Mouse (Mus musculus) liver, postnatal 0 days (tissue): ENCODE results near the gene D430041D05Rik.

Experiments
- CTCF ChIP-seq: sonication (generic); IDR thresholded peaks from 2 replicates; pipeline ENCODE4 v1.5.1; 2016; ENCODE audit warnings: antibody characterized with exemption, low read depth
- EP300 ChIP-seq: IDR thresholded peaks from 2 replicates; pipeline ENCODE4 v1.6.1; 2016; ENCODE audit warnings: antibody characterized with exemption, low read depth, mild to moderate bottlenecking

GRCm38 (mm10) chr2:104320061-104320624 is 90.7 kb downstream of the D430041D05Rik start:
- TF ChIP-seq CTCF (no peak), EP300 (no peak)
